Mouse (Mus musculus) heart, embryonic 10.5 days (tissue): ENCODE measurements around the gene Tmem106a. TPM values are rescaled to one million over a fixed set of nuclear protein-coding genes. Genes with fewer than 3 reads are reported as not detected.
"Not testable (repeated sequence)": the region's sequence is repeated elsewhere in the genome, so short reads cannot be mapped to it uniquely, and the experiment has no call there.

Source experiments
- DNase-seq: peaks from one replicate; pipeline ENCODE4 v3.0.0-alpha.2; 2017; ENCODE audit warnings: low spot score
- H3K27ac ChIP-seq: fragments of 300-500 bp; sonication (generic); 2 replicates; pipeline ENCODE4 v1.5.1; 2016; ENCODE audit warnings: mild to moderate bottlenecking
- H3K27me3 ChIP-seq: fragments of 300-500 bp; sonication (generic); 2 replicates; pipeline ENCODE4 v1.6.1; 2016; ENCODE audit warnings: mild to moderate bottlenecking; ENCODE audit not compliant: poor library complexity, insufficient read depth, severe bottlenecking
- H3K36me3 ChIP-seq: fragments of 300-500 bp; sonication (generic); 2 replicates; pipeline ENCODE4 v1.6.1; 2016; ENCODE audit warnings: mild to moderate bottlenecking, moderate library complexity
- H3K4me1 ChIP-seq: fragments of 300-500 bp; sonication (generic); 2 replicates; pipeline ENCODE4 v1.6.1; 2016; ENCODE audit warnings: mild to moderate bottlenecking
- H3K4me3 ChIP-seq: fragments of 300-500 bp; sonication (generic); 2 replicates; pipeline ENCODE4 v1.5.1; 2016; ENCODE audit warnings: mild to moderate bottlenecking, moderate library complexity
- H3K9me3 ChIP-seq: fragments of 300-500 bp; sonication (generic); 2 replicates; pipeline ENCODE4 v1.6.1; 2016; ENCODE audit warnings: mild to moderate bottlenecking, moderate library complexity
- WGBS: fragments of 180-500 bp; shearing (Covaris S2); methylation state at CpG from one replicate; pipeline ENCODE4 v1.1.7; 2016; 5-methylcytosine and 5-hydroxymethylcytosine counted together
- polyA plus RNA-seq: library from polyadenylated mRNA; unstranded; fragments of >200 nt; fragmentation: Nextera tagmentation; extraction: Ambion mirVana; gene quantifications from 2 replicates; pipeline ENCODE4 v1.2.1, GENCODE M21; 2016

Gene Tmem106a
- polyA plus RNA-seq, 1 experiment from 2014 or later, result 2.7 TPM

GRCm38 (mm10) chr11:101607134-101607533 lies 25.1 kb downstream of the Tmem106a start:
- not testable (repeated sequence) for H3K27ac ChIP-seq, DNase-seq, H3K27me3 ChIP-seq, H3K4me3 ChIP-seq, H3K9me3 ChIP-seq, H3K36me3 ChIP-seq
- WGBS, result 90% methylated on average over 4 of the region's 4 CpGs
- H3K4me1 ChIP-seq, result peaks cover 12% of the 10 kb centered on the region

DNA sequence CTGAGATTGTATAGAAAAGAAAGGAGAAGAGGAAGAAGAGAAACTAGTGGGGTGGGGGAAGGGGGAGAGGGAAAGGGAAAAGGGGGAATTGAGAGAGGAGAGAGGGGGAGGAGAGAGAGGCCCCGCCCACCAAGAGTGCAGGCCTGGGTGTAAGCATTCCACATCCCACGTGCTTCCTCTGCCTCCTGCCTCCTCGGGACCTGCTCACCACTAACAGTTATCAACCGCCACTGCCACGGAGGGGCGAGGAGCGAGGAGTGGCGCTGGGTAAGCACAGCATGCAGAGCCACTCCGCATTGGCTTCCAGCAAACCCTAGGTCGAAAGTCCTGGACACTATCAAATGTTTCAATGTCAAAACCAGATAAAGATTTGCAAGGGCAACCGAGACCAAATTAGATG lies 28.4 kb downstream of the Tmem106a start:
- Histone ChIP-seq H3K27me3 (no peaks in the 10 kb centered on the region), H3K27ac (0 out of 2 replicates have a peak overlapping the region, but pooled peaks have one; percentile 42), H3K9me3 (no peaks in the 10 kb centered on the region), H3K4me1 (peaks cover 16% of the 10 kb centered on the region), H3K36me3 (no peaks in the 10 kb centered on the region), H3K4me3 (peak overlapping the region; percentile 35)
- DNase-seq, result no peak
- WGBS, result 11% methylated on average over 11 of the region's 11 CpGs

GRCm38 (mm10) chr11:101613596-101613995 lies 31.6 kb downstream of the Tmem106a start:
- Histone ChIP-seq H3K27ac (no peak overlapping the region), H3K27me3 (peaks cover 8% of the 10 kb centered on the region; the same call in 1 of the 2 replicates), H3K9me3 (no peaks in the 10 kb centered on the region), H3K4me1 (peaks cover 36% of the 10 kb centered on the region), H3K4me3 (no peak overlapping the region), H3K36me3 (no peaks in the 10 kb centered on the region)
- WGBS, result 69% methylated on average over 6 of the region's 6 CpGs
- no peak for DNase-seq

DNA sequence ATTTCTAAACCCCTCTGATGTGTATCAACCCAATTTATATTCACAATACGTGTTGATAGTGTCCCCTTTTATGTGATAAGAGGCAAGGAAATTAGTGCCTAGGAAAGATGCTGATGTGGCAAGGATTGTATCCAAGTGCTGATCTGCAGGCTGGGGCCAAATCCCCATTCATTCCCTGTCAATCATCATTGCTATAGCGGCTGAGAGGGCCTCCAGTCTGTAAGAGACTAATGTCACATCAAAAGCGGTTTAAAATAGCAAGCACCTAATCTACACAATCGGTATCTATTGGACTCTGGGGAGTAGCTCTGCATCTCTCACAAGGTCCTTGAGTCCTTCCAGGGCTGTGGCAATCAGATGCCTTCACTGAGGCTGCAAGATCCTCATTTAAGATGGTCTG lies 32.1 kb downstream of the Tmem106a start:
- Histone ChIP-seq H3K9me3 (no peaks in the 10 kb centered on the region), H3K36me3 (no peaks in the 10 kb centered on the region), H3K4me1 (peaks cover 37% of the 10 kb centered on the region), H3K4me3 (no peak overlapping the region), H3K27ac (no peak overlapping the region), H3K27me3 (peaks cover 8% of the 10 kb centered on the region; the same call in 1 of the 2 replicates)
- 56% methylated on average over 4 of the region's 4 CpGs for WGBS
- no peak for DNase-seq

GRCm38 (mm10) chr11:101615380-101615779 lies 33.3 kb downstream of the Tmem106a start:
- WGBS, result 75% methylated on average over 6 of the region's 6 CpGs
- no peak overlapping the region for H3K27ac ChIP-seq

GRCm38 (mm10) chr11:101616104-101616503 lies 34.1 kb downstream of the Tmem106a start:
- Histone ChIP-seq H3K4me3 (no peak overlapping the region), H3K36me3 (no peaks in the 10 kb centered on the region), H3K27me3 (peaks cover 8% of the 10 kb centered on the region; the same call in 1 of the 2 replicates), H3K4me1 (peaks cover 25% of the 10 kb centered on the region), H3K27ac (no peak overlapping the region), H3K9me3 (no peaks in the 10 kb centered on the region)
- no peak for DNase-seq
- WGBS, result 81% methylated on average over 8 of the region's 8 CpGs

More at GRCm38 (mm10) chr11:101615380-101615779, 33.3 kb downstream of the Tmem106a start:
- no peaks in the 10 kb centered on the region for H3K36me3 ChIP-seq
- H3K4me3 ChIP-seq, result no peak overlapping the region
- H3K4me1 ChIP-seq, result peaks cover 32% of the 10 kb centered on the region
- no peak for DNase-seq
- peaks cover 8% of the 10 kb centered on the region; the same call in 1 of the 2 replicates for H3K27me3 ChIP-seq
- no peaks in the 10 kb centered on the region for H3K9me3 ChIP-seq

DNA sequence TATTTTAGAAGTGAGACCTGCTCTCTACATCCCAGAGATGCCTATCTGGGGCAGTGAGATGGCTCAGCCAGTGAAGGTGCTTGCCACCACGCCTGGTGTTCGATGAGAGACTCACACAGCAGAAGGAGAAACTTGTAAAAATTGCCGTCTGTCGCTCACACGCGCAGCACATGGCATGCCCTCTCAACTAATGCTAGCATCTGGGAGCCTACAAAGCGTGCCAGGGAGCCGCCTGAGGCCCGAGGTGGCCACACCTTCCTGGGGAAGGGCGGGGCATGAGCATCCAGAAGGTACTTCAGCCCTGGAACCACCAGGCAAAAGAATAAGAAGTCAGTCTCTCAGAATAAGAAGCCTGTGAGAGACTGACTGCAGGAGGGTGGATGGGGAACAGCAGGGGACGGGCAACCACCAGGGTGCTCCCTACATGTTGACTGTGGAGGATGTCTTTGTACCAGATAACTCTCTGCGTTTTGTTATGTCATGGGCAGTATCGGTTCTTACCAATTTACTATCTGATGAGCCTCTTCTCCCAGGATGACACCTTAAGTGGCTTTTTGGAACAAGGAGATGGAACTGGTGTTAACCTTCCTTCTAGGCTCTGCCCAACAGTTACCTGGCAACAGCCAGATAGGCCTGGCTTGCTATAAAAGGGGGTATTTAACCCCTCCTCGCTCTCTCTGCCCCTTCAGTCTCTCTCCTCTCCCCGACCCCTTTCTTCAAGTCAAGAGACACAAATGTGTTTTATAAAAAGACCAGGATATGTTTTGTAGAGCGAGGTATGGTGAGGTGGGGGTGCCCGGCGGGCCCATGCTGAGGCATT lies 35.1 kb downstream of the Tmem106a start:
- H3K27me3 ChIP-seq, result peaks cover 8% of the 10 kb centered on the region; the same call in 1 of the 2 replicates
- WGBS, result 21% methylated on average over 18 of the region's 18 CpGs
- H3K4me3 ChIP-seq, result peak overlapping the region; percentile 13; the same call in 1 of the 2 replicates
- H3K4me1 ChIP-seq, result peaks cover 24% of the 10 kb centered on the region
- peak overlapping the region; percentile 65; the same call in 1 of the 2 replicates for H3K27ac ChIP-seq
- H3K9me3 ChIP-seq, result no peaks in the 10 kb centered on the region
- no peak for DNase-seq
- H3K36me3 ChIP-seq, result no peaks in the 10 kb centered on the region

DNA sequence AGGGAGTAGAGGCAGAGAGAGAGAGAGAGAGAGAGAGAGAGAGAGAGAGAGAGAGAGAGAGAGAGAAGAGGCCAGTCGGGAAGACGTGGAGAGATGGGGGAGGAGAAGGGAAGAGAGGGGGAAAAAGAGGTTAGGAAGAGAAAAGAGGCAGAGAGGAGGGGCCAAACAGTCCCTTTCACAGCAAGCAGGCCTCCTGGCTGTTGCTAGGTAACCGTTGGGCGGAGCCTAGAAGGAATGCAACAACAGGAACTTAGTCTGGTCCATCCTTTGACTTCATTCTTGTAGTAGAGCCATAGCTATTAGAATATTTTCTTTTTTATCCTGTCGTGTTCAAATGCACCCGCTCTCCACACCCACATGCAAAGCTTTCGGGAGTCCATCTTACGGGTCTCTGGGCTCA lies 35.8 kb downstream of the Tmem106a start:
- no peaks in the 10 kb centered on the region for H3K36me3 ChIP-seq
- 12% methylated on average over 8 of the region's 8 CpGs for WGBS
- H3K4me1 ChIP-seq, result peaks cover 24% of the 10 kb centered on the region
- H3K4me3 ChIP-seq, result peak overlapping the region; percentile 13
- H3K27ac ChIP-seq, result peak overlapping the region; percentile 65
- DNase-seq, result peak; percentile 85
- peaks cover 8% of the 10 kb centered on the region; the same call in 1 of the 2 replicates for H3K27me3 ChIP-seq
- H3K9me3 ChIP-seq, result no peaks in the 10 kb centered on the region

DNA sequence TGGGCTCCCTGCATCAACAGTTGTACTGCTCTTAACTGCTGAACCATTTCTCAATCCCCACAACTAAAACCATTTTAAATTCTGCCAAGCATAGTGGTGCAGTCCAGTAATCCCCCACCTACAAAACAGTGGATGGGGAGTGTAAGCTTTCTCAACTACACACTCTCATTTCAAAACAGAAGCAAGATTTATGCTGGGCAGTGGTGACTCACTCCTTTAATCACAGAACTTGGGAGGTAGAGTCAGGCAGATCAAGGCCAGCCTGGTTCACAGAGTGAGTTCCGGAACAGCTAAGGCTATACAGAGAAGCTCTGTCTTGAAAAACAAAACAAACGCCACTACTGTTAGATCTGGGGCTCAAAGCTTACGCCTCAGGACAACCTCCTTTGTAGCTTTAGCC lies 36.6 kb downstream of the Tmem106a start:
- DNase-seq, result no peak
- no peak overlapping the region for H3K4me3 ChIP-seq
- 73% methylated on average over 3 of the region's 3 CpGs for WGBS
- H3K36me3 ChIP-seq, result no peaks in the 10 kb centered on the region
- H3K27ac ChIP-seq, result peak overlapping the region; percentile 23
- peaks cover 24% of the 10 kb centered on the region for H3K4me1 ChIP-seq
- H3K27me3 ChIP-seq, result peaks cover 8% of the 10 kb centered on the region; the same call in 1 of the 2 replicates
- no peaks in the 10 kb centered on the region for H3K9me3 ChIP-seq

DNA sequence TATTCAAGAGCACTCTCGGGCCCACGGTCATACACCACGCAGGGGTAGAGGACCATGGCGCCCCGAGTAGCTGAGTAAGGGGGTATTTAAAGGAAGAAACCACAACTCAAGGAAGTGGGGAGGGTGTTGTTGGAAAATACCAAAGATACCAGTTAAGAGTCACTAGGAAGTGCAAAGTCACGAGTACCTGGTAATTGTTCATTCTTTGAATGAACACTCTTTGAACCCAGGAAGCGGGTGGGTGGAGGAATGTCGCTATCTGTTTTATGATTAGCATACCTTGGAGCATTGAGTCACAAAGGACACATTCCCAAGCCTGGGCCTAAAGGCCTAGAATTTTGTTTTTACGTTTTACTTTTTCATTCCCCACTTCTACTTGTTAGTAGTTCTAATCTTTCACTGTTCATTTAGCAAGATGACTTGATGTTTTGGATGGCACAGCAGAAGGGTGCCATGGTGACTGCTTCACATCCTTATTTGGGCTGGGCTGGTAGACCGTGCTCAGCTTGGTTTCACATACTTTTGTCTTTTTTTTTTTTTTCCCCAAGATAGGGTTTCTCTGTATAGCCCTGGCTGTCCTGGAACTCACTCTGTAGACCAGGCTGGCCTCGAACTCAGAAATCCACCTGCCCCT lies 38.1 kb downstream of the Tmem106a start:
- H3K4me3 ChIP-seq, DNase-seq, H3K9me3 ChIP-seq, H3K36me3 ChIP-seq, H3K27ac ChIP-seq, H3K27me3 ChIP-seq: not testable (repeated sequence)
- H3K4me1 ChIP-seq, result peaks cover 20% of the 10 kb centered on the region
- WGBS, result 80% methylated on average over 11 of the region's 11 CpGs

- 6% methylated on average over 8 of the region's 8 CpGs for WGBS
- Histone ChIP-seq H3K4me3 (peak overlapping the region; percentile 49), H3K9me3 (no peaks in the 10 kb centered on the region), H3K36me3 (no peaks in the 10 kb centered on the region), H3K27me3 (no peaks in the 10 kb centered on the region), H3K27ac (peak overlapping the region; percentile 97), H3K4me1 (peaks cover 18% of the 10 kb centered on the region)
- DNase-seq, result no peak
These were observed 44.6 kb downstream of the Tmem106a start for GRCm38 (mm10) chr11:101626649-101626994.

- Histone ChIP-seq H3K9me3 (no peaks in the 10 kb centered on the region), H3K27ac (peak within 1 kb of the TSS; percentile 98), H3K27me3 (no peaks in the 10 kb centered on the region), H3K36me3 (no peaks in the 10 kb centered on the region), H3K4me3 (peak within 1 kb of the TSS; percentile 72), H3K4me1 (peaks cover 18% of the 10 kb centered on the region)
- peak; percentile 97 for DNase-seq
- 0% methylated on average over 34 of the region's 34 CpGs for WGBS
These were observed 45.2 kb downstream of the Tmem106a start, which contains the start of gene Rdm1 for GRCm38 (mm10) chr11:101626995-101627856. Gene Rdm1, plus strand, starts transcription at chr11:101627195.
